Mouse (Mus musculus) lung, embryonic 14.5 days (tissue): Measurements from ENCODE around the gene Slc25a4. TPM values are rescaled to one million over a fixed set of nuclear protein-coding genes. Genes with fewer than 3 reads are reported as not detected.
"Not testable (repeated sequence)": the region's sequence is repeated elsewhere in the genome, so short reads cannot be mapped to it uniquely, and the experiment has no call there.

Source experiments
- ATAC-seq: fragments of 200-750 bp; cut with Nextera tagmentation; 2 replicates; pipeline ENCODE4 v1.8.0; 2017; ENCODE audit warnings: mild to moderate bottlenecking, moderate TSS enrichment, moderate library complexity; ENCODE audit not compliant: insufficient read depth
- DNase-seq: peaks from one replicate; pipeline ENCODE4 v3.0.0-alpha.2; 2015
- H3K27ac ChIP-seq: fragments of 300-500 bp; sonication (generic); 2 replicates; pipeline ENCODE4 v1.5.1; 2014; ENCODE audit warnings: low read depth, mild to moderate bottlenecking, moderate library complexity
- H3K27me3 ChIP-seq: fragments of 300-500 bp; sonication (generic); 2 replicates; pipeline ENCODE4 v1.6.1; 2014; ENCODE audit warnings: low read length, control low read depth; ENCODE audit not compliant: insufficient read depth
- H3K36me3 ChIP-seq: fragments of 300-500 bp; sonication (generic); 2 replicates; pipeline ENCODE4 v1.6.1; 2014; ENCODE audit warnings: control low read depth; ENCODE audit not compliant: insufficient read depth
- H3K4me1 ChIP-seq: fragments of 300-500 bp; sonication (generic); 2 replicates; pipeline ENCODE4 v1.6.1; 2014; ENCODE audit warnings: antibody characterized with exemption, control low read depth; ENCODE audit not compliant: insufficient read depth
- H3K4me2 ChIP-seq: fragments of 300-500 bp; sonication (generic); 2 replicates; pipeline ENCODE4 v1.6.1; 2014; ENCODE audit warnings: mild to moderate bottlenecking
- H3K4me3 ChIP-seq: fragments of 300-500 bp; sonication (generic); 2 replicates; pipeline ENCODE4 v1.5.1; 2014; ENCODE audit warnings: low read depth, low read length
- H3K9ac ChIP-seq: fragments of 300-500 bp; sonication (generic); 2 replicates; pipeline ENCODE4 v1.6.1; 2014
- H3K9me3 ChIP-seq: fragments of 300-500 bp; sonication (generic); 2 replicates; pipeline ENCODE4 v1.6.1; 2016; ENCODE audit warnings: low read depth, low read length, control low read depth
- CTCF ChIP-seq: IDR thresholded peaks from 2 replicates; pipeline ENCODE4 v1.5.1; 2016; ENCODE audit warnings: antibody characterized with exemption, low read depth
- WGBS: fragments of 180-500 bp; shearing (Covaris S2); extraction: QIAGEN DNeasy Blood & Tissue Kit; methylation state at CpG from one replicate; pipeline ENCODE4 v1.1.7; 2014; 5-methylcytosine and 5-hydroxymethylcytosine counted together
- polyA plus RNA-seq: library from polyadenylated mRNA; unstranded; fragments of >200 nt; fragmentation: Nextera tagmentation; extraction: Ambion mirVana; gene quantifications from 2 replicates; pipeline ENCODE4 v1.2.1, GENCODE M21; 2014

Slc25a4 gene
- polyA plus RNA-seq, 1 experiment from 2014 or later, result 431 TPM

- H3K4me3 ChIP-seq, result no peak overlapping the region
- TF ChIP-seq CTCF, result peak; percentile 90
- 0 out of 2 replicates have a peak overlapping the region, but pooled peaks have one; percentile 23 for H3K4me2 ChIP-seq
- H3K27me3 ChIP-seq, result no peaks in the 10 kb centered on the region
- H3K4me1 ChIP-seq, result no peaks in the 10 kb centered on the region; the same call in 1 of the 2 replicates
- H3K9ac ChIP-seq, result no peak overlapping the region
- DNase-seq (peak; percentile 96), ATAC-seq (peak; percentile 78; the same call in 1 of the 2 replicates)
- no peaks in the 10 kb centered on the region for H3K36me3 ChIP-seq
- H3K9me3 ChIP-seq, result no peaks in the 10 kb centered on the region
- H3K27ac ChIP-seq, result no peak overlapping the region
- WGBS, result 21% methylated on average over 13 of the region's 13 CpGs
Observed at GRCm38 (mm10) chr8:46241568-46242374, 30.7 kb upstream of the Slc25a4 start.

DNA sequence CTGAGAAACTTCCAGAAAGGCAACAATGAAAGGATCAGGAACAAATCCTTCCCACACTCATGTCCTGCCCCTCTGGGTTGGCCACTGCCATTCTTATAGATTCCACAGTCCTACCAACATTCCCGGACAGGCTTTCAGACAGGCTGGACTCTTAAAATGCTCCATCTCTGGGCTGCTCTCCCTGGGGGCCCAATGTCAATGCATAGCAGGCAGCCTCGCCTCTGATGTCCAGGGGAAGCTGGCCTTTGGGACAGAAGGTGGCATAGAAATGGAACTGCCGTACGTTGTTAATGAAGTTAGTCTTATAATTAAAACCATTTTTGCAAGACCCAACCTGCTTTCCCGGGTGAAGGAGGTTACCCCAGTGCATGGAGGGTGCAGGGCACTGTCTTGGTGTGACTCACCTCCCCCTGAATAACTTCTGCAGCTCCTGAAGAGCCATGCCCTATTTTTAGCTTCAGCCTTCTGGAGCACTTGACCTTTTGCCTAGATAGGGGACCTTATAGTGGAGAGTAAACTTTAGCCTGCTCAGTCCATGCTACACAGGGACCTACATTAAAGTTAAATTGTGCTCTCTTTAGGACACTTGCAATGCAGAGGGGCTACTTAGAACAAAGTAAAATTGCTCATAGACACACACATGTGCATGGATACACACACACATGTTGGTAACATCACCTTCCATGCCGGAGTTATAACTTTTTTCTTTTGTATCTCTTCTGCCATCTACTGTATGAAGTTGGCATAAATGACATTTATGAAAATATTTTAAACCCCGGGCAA is 25.5 kb upstream of the Slc25a4 start:
- no peak overlapping the region for H3K4me3 ChIP-seq
- H3K36me3 ChIP-seq, result no peaks in the 10 kb centered on the region
- H3K9me3 ChIP-seq, result no peaks in the 10 kb centered on the region
- no peak overlapping the region for H3K27ac ChIP-seq
- TF ChIP-seq CTCF, result peak; percentile 37; the same call in 1 of the 2 replicates
- no peak; the same call in 1 of the 2 replicates for ATAC-seq
- WGBS, result 48% methylated on average over 7 of the region's 7 CpGs
- H3K4me1 ChIP-seq, result no peaks in the 10 kb centered on the region; the same call in 1 of the 2 replicates
- no peaks in the 10 kb centered on the region for H3K27me3 ChIP-seq
- no peak overlapping the region for H3K4me2 ChIP-seq
- no peak overlapping the region for H3K9ac ChIP-seq
- DNase-seq, result peak; percentile 54

DNA sequence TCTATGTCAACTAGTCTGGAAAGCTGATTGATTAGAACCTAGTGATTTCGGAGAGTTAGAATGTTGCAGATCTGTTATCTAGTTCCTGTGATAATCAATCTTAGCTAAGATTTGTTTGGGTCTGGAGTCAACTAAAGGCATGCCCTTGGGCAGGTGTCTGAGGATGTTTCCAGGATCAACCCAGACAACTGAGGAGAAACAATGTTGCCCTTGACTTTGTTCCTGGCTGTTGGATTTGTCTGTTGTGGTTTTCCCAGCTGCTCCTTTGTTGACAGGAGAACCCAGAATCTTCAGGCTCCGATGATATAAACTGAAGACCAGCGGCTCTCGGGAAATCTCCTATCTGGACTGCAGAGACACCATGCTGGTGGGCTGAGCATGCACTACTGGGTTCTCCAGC is 23.7 kb upstream of the Slc25a4 start:
- H3K9ac ChIP-seq, result no peak overlapping the region
- TF ChIP-seq CTCF, result no peak
- no peaks in the 10 kb centered on the region for H3K9me3 ChIP-seq
- ATAC-seq (no peak), DNase-seq (no peak)
- H3K4me3 ChIP-seq, result no peak overlapping the region
- WGBS, result 63% methylated on average over 4 of the region's 4 CpGs
- no peaks in the 10 kb centered on the region; the same call in 1 of the 2 replicates for H3K4me1 ChIP-seq
- H3K4me2 ChIP-seq, result no peak overlapping the region
- H3K27me3 ChIP-seq, result no peaks in the 10 kb centered on the region
- no peaks in the 10 kb centered on the region for H3K36me3 ChIP-seq
- H3K27ac ChIP-seq, result no peak overlapping the region

DNA sequence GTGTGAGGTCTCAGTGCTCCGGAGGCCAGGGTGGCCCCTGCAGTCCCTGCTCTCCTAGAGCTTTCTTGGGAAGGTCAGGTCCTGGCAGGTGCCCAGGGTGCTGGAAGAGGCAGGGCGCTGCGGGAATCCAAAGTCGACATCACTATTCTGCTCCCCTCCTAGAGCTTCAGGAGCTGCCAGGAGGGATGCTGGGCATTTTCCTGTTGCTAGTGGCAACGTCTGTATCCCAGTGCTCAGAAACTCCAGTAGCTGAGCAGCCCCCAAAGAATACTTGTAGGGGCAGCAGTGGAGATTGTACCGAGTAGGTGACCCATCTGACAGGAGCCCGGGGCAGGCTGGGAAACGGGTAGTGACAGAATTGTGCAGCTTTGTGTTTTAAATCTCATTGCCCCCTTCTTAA is 21.7 kb upstream of the Slc25a4 start:
- Histone ChIP-seq H3K4me1 (no peaks in the 10 kb centered on the region; the same call in 1 of the 2 replicates), H3K27me3 (no peaks in the 10 kb centered on the region), H3K9ac (no peak overlapping the region), H3K4me2 (no peak overlapping the region), H3K4me3 (no peak overlapping the region), H3K9me3 (no peaks in the 10 kb centered on the region), H3K27ac (no peak overlapping the region), H3K36me3 (no peaks in the 10 kb centered on the region)
- TF ChIP-seq CTCF, result no peak
- ATAC-seq (no peak), DNase-seq (no peak)
- WGBS, result 45% methylated on average over 8 of the region's 8 CpGs

DNA sequence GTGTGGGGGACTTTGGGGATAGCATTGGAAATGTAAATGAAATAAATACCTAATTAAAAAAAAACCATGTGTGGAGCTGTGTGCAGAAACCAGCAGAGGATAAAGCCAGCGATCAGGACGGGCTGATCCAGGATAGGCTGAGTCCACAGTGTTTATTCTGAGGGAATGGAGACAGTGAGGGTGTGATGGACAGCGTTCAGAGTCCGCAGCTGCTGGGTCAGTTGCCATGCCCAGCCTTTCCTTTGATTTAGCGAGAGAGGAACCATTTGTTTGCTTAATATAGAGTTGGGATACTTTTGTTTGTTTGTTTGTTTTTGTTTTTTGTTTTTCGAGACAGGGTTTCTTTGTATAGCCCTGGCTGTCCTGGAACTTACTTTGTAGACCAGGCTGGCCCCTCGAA is 20.9 kb upstream of the Slc25a4 start:
- not testable (repeated sequence) for H3K9ac ChIP-seq, ATAC-seq, H3K36me3 ChIP-seq, H3K4me1 ChIP-seq, H3K9me3 ChIP-seq, H3K4me3 ChIP-seq, DNase-seq, H3K4me2 ChIP-seq, H3K27me3 ChIP-seq, H3K27ac ChIP-seq
- WGBS, result 64% methylated on average over 7 of the region's 7 CpGs

DNA sequence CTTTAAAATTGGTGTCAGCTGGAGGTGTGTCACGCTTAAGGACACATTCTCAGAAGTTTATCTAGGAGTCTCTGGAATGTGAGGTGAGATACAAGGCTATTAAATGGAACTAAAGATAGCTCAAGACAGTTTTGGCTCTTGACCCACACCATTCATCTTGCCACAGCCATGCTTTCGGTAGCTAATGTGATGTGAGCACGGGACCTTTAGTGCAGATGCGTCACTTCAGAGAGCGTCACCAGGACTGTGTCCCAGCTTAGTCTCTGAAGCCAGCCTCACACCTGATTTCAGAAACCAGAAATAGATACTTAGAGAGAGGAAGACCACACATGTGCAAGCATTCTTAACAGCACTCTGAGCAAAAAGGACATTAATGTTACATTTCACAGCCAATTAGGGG is 15.5 kb upstream of the Slc25a4 start:
- H3K4me2 ChIP-seq, result no peak overlapping the region
- H3K36me3 ChIP-seq, result no peaks in the 10 kb centered on the region
- H3K9me3 ChIP-seq, result no peaks in the 10 kb centered on the region
- H3K4me3 ChIP-seq, result no peak overlapping the region
- H3K27me3 ChIP-seq, result no peaks in the 10 kb centered on the region
- H3K9ac ChIP-seq, result no peak overlapping the region
- TF ChIP-seq CTCF, result no peak
- ATAC-seq, result no peak
- no peak overlapping the region for H3K27ac ChIP-seq
- WGBS, result 42% methylated on average over 5 of the region's 5 CpGs
- no peaks in the 10 kb centered on the region for H3K4me1 ChIP-seq
- DNase-seq, result no peak

DNA sequence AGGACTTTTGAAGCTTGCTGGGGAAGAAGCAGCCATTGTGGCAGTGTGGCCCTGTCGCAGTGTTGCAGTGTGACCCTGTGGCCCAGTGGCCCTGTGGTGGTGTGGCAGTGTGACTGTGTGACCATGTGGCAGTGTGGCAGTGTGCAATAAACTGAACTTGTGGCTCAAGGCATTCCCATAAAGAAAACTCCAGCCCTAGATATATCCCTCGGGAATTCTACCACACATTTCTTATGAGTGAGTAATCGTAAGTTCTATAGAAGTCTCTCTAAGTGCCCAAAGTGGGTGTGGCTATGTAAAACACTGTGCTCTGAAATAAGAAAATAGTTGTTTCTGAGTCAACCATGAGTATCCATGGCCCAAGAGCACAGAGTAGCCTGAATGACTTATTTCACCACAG is 14.4 kb upstream of the Slc25a4 start:
- Histone ChIP-seq H3K4me2 (no peak overlapping the region), H3K9me3 (no peaks in the 10 kb centered on the region), H3K4me1 (no peaks in the 10 kb centered on the region), H3K9ac (no peak overlapping the region), H3K27ac (no peak overlapping the region), H3K27me3 (no peaks in the 10 kb centered on the region), H3K36me3 (no peaks in the 10 kb centered on the region), H3K4me3 (no peak overlapping the region)
- TF ChIP-seq CTCF, result no peak
- ATAC-seq (no peak), DNase-seq (no peak)
- 71% methylated on average over 3 of the region's 3 CpGs for WGBS
